Mouse (Mus musculus) spleen, postnatal 36 days (tissue): ENCODE results near the gene BC024063.
"Not testable (repeated sequence)": the region's sequence is repeated elsewhere in the genome, so short reads cannot be mapped to it uniquely, and the experiment has no call there.

Source experiments
- DNase-seq, 2 experiments: peaks; one replicate each; pipeline ENCODE4 v3.0.0; 2022; ENCODE audit warnings: low spot score in 2 of 2, mixed read lengths in 1 of 2

The BC024063 gene

GRCm38 (mm10) chr10:82082728-82083621 lies at the start of gene BC024063:
BC024063 (plus strand) TSS chr10:82083353.
- DNase-seq = peak; percentile 38 to 55

GRCm38 (mm10) chr10:82042191-82042590 lies 41.0 kb upstream of the BC024063 start:
- no peak for DNase-seq

GRCm38 (mm10) chr10:82046603-82047002 lies 36.5 kb upstream of the BC024063 start:
- no peak for DNase-seq

GRCm38 (mm10) chr10:82047597-82048459 lies 35.3 kb upstream of the BC024063 start, which contains the start of gene Zfp873:
Zfp873 (plus strand) TSS chr10:82048123.
- DNase-seq = peak; percentile 92 to 93

GRCm38 (mm10) chr10:82048460-82048804 lies 34.7 kb upstream of the BC024063 start:
- DNase-seq = not testable (repeated sequence)

GRCm38 (mm10) chr10:82083622-82083971 lies 444 bp downstream of the BC024063 start:
- DNase-seq = not testable (repeated sequence)

- DNase-seq = no peak
These were observed 34.1 kb downstream of the BC024063 start for GRCm38 (mm10) chr10:82117206-82117605.

- peak; percentile 83 to 86 for DNase-seq
These were observed 44.8 kb downstream of the BC024063 start, which contains the start of gene AU041133 for GRCm38 (mm10) chr10:82127850-82128401. AU041133 (plus strand) TSS chr10:82128013.

- no peak for DNase-seq
These were observed 62.1 kb downstream of the BC024063 start for GRCm38 (mm10) chr10:82145282-82145681.

GRCm38 (mm10) chr10:82147571-82147970 lies 64.4 kb downstream of the BC024063 start:
- no peak for DNase-seq
